Mouse (Mus musculus) midbrain, embryonic 11.5 days (tissue): ENCODE data around the gene Gls2. TPM values are rescaled to one million over a fixed set of nuclear protein-coding genes. Genes with fewer than 3 reads are reported as not detected.
A peak's percentile ranks its signal among the peaks of the same experiment; 100 is the strongest.
"Not testable (repeated sequence)": the region's sequence is repeated elsewhere in the genome, so short reads cannot be mapped to it uniquely, and the experiment has no call there.

ENCODE experiments used
- ATAC-seq: fragments of 200-750 bp; cut with Nextera tagmentation; 2 replicates; pipeline ENCODE4 v1.8.0; 2017; ENCODE audit warnings: moderate TSS enrichment, moderate library complexity; ENCODE audit not compliant: low FRiP score
- DNase-seq: peaks from one replicate; pipeline ENCODE4 v3.0.0; 2015; ENCODE audit warnings: low spot score; ENCODE audit errors: missing footprints
- H3K27ac ChIP-seq: fragments of 300-500 bp; sonication (generic); 2 replicates; pipeline ENCODE4 v1.5.1; 2014; ENCODE audit warnings: low read depth, low read length
- H3K27me3 ChIP-seq: fragments of 300-500 bp; sonication (generic); 2 replicates; pipeline ENCODE4 v1.6.1; 2014; ENCODE audit warnings: mild to moderate bottlenecking, low read length, moderate library complexity, mixed read lengths; ENCODE audit not compliant: control insufficient read depth, insufficient read depth
- H3K36me3 ChIP-seq: fragments of 300-500 bp; sonication (generic); 2 replicates; pipeline ENCODE4 v1.6.1; 2014; ENCODE audit warnings: mild to moderate bottlenecking, low read length, moderate library complexity, mixed read lengths; ENCODE audit not compliant: control insufficient read depth, insufficient read depth
- H3K4me1 ChIP-seq: fragments of 300-500 bp; sonication (generic); 2 replicates; pipeline ENCODE4 v1.6.1; 2014; ENCODE audit warnings: low read length; ENCODE audit not compliant: control insufficient read depth, insufficient read depth
- H3K4me2 ChIP-seq: fragments of 300-500 bp; sonication (generic); 2 replicates; pipeline ENCODE4 v1.6.1; 2014; ENCODE audit warnings: mild to moderate bottlenecking, moderate library complexity
- H3K4me3 ChIP-seq: fragments of 300-500 bp; sonication (generic); 2 replicates; pipeline ENCODE4 v1.5.1; 2014; ENCODE audit warnings: low read depth, low read length
- H3K9ac ChIP-seq: fragments of 300-500 bp; sonication (generic); 2 replicates; pipeline ENCODE4 v1.6.1; 2014; ENCODE audit warnings: low read length
- H3K9me3 ChIP-seq: fragments of 300-500 bp; sonication (generic); 2 replicates; pipeline ENCODE4 v1.6.1; 2016; ENCODE audit warnings: low read length; ENCODE audit not compliant: control insufficient read depth
- WGBS: fragments of 180-500 bp; shearing (Covaris S2); extraction: QIAGEN DNeasy Blood & Tissue Kit; methylation state at CpG from one replicate; pipeline ENCODE4 v1.1.7; 2014; 5-methylcytosine and 5-hydroxymethylcytosine counted together
- polyA plus RNA-seq: library from polyadenylated mRNA; unstranded; fragments of >200 nt; fragmentation: Nextera tagmentation; extraction: Ambion mirVana; gene quantifications from 2 replicates; pipeline ENCODE4 v1.2.1, GENCODE M21; 2014

Gene Gls2
- polyA plus RNA-seq: 0.72 and 0.82 TPM in 2 replicates

DNA sequence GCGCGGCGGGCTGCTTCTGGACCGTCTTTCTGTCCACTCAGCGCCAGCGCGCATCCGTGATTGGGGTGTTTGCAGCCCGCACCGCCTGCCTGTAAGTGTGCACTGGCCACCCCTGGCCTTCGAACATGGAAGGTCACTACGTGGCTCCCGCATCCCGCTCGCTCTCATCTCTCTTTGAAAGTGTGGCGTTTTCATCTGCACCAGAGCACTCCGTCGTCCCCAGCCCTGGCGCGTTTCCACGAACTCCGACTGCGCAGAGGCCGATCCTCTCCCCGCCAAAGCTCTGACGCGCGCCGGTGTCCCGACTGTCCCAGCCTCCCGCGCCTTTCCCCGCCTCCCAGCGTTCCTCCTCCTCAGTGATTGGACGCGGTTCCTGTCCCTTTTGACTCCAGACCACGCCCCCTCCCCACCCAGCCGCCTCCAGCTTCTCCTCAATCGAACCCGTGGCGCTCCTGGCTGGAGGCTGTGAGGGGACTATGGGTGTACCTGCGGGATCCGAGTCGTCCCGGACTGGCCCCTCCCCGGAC, at the start of gene Gls2:
Gene Gls2 (plus strand): TSS at position 434 of the 527 bp plus-strand sequence.
- Histone ChIP-seq H3K4me3 (peak within 1 kb of the TSS; percentile 67), H3K9ac (peak within 1 kb of the TSS; percentile 67), H3K9me3 (no peaks in the 10 kb centered on the region), H3K27me3 (peaks cover 17% of the 10 kb centered on the region), H3K36me3 (no peaks in the 10 kb centered on the region), H3K4me1 (peaks cover 5% of the 10 kb centered on the region), H3K27ac (peak within 1 kb of the TSS; percentile 61), H3K4me2 (peak within 1 kb of the TSS; percentile 95)
- DNase-seq (peak; percentile 99), ATAC-seq (peak; percentile 98)
- WGBS: under 1% methylated on average over 46 of the region's 46 CpGs

DNA sequence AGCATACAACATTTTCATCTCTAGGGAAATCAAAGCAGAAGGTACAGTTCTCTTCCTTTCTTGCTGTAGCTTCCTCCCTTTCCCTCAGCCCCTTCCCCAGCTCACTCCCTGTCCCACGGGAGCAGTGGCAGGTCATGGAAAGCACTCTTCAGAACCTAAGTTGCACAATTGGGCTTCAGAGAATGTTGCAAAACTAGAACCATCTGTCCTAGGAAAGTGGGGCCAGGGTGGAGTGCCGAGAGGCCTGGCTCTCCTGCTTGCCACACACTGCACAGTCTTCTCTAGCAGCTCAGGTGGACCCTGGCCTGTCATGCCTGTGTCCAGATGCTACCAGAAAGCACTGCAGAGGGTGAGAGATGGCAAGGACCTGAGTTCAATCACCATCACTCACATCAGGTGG, 49.3 kb upstream of the Gls2 start:
- H3K36me3 ChIP-seq: peaks cover 3% of the 10 kb centered on the region; the same call in 1 of the 2 replicates

DNA sequence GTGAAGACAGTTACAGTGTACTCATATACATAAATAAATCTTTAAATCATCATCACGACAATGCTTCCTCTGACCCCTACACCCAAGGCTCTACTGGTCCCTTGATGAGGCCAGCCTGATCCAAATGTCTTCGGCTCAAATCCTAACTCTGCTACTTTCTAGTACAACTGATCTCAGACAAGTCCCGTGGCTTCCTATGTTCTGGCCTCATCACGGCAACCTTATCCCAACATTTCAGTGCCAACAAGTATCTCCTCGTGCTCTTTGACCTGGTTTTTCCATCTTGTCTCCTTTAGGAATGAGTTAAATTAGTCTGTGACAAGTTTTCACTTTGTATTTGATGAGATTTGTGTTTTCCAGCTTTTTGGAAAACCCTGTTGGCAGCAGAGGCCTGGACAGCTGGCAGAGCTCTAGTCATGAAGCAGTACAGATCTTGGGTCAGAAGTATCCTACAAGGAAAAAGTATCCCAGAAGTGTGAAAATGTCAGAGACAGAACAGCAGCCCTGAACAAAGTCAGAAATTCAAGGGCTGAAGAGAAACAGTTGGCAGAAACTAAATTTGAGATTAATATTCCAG, 45.4 kb upstream of the Gls2 start:
- ATAC-seq: no peak
- 90% methylated on average over 5 of the region's 5 CpGs for WGBS
- no peak for DNase-seq
- no peak overlapping the region for H3K27ac ChIP-seq
- H3K9me3 ChIP-seq: no peaks in the 10 kb centered on the region
- H3K4me2 ChIP-seq: no peak overlapping the region
- H3K4me1 ChIP-seq: 0 out of 2 replicates have a peak, but pooled peaks cover 5% of the 10 kb centered on the region
- H3K9ac ChIP-seq: no peak overlapping the region
- no peak overlapping the region for H3K4me3 ChIP-seq
- H3K36me3 ChIP-seq: peaks cover 2% of the 10 kb centered on the region; the same call in 1 of the 2 replicates
- H3K27me3 ChIP-seq: no peaks in the 10 kb centered on the region

More for the DNA sequence above, 49.3 kb upstream of the Gls2 start:
- H3K4me1 ChIP-seq: 0 out of 2 replicates have a peak, but pooled peaks cover 5% of the 10 kb centered on the region
- DNase-seq (no peak), ATAC-seq (no peak)
- no peak overlapping the region for H3K4me3 ChIP-seq
- WGBS: 81% methylated on average over 2 of the region's 2 CpGs
- H3K27me3 ChIP-seq: no peaks in the 10 kb centered on the region
- H3K9me3 ChIP-seq: no peaks in the 10 kb centered on the region
- no peak overlapping the region for H3K4me2 ChIP-seq
- no peak overlapping the region for H3K9ac ChIP-seq
- no peak overlapping the region for H3K27ac ChIP-seq

DNA sequence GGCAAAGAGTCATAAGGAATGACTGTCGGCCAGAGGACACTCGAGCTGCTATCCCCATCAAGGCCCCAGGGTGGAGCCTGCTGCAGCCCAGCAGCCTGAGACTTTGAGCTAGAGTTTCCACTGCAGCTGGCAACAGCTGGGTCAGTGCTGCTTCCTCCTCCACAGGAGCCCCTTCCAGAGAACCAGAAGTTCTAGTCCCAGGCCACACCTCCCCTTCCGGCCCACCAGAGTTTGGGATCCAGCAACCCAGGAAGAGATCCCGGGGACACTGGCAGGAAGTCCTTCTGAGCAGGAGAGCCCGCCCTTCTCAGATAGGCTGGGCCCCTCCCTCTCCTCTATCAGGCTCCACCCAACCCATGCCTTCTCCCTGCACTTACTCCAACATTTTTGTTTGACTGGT, 44.7 kb upstream of the Gls2 start:
- WGBS: 6% methylated on average over 5 of the region's 5 CpGs
- H3K27ac ChIP-seq: no peak overlapping the region
- peak; percentile 83 for ATAC-seq
- H3K9me3 ChIP-seq: no peaks in the 10 kb centered on the region
- peak overlapping the region; percentile 22 for H3K4me2 ChIP-seq
- peak; percentile 90 for DNase-seq
- H3K4me1 ChIP-seq: 0 out of 2 replicates have a peak, but pooled peaks cover 5% of the 10 kb centered on the region
- H3K27me3 ChIP-seq: no peaks in the 10 kb centered on the region
- no peak overlapping the region for H3K4me3 ChIP-seq
- H3K9ac ChIP-seq: peak overlapping the region; percentile 7; the same call in 1 of the 2 replicates
- H3K36me3 ChIP-seq: peaks cover 2% of the 10 kb centered on the region; the same call in 1 of the 2 replicates

DNA sequence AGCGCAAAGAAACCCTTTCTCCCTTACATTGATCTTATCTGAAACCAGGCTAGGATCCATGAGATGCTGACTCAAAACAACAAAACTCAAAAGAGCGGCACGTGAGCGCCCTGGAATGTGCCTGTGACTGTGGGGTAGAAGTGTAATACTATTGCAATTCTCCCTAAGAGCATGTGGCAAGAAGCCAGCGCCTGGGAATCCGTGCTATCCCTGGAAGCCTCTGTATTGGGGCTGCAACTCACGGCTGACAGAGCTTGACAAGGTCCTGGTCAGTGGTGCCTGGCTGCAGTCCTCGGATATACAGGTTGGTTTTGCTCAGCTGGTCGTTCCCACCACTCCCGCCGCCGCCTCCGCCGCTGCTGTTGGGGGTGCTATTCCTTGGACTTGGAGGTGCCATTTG, 43.3 kb upstream of the Gls2 start:
- no peak overlapping the region for H3K4me3 ChIP-seq
- no peaks in the 10 kb centered on the region for H3K27me3 ChIP-seq

DNA sequence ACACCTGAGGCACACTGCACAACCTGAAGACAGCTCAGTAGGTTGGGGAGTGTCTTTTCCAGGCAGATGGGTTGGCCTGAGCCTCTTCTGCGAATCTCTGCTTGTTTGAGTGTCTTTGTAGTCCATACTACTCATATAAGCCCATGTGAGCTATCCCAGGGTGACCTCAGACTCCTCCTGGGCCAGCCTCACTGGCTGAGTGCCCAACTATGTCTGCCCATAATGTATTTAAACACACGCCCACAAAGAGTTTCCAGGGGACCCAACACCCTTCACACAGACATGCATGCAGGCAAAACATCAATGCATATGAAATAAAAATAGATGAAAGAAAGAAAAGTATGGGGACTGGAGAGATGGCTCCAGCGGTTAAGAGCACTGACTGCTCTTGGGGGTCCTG, 40.3 kb upstream of the Gls2 start:
- Histone ChIP-seq H3K27me3 (no peaks in the 10 kb centered on the region), H3K4me2 (no peak overlapping the region), H3K9ac (no peak overlapping the region), H3K27ac (no peak overlapping the region), H3K4me3 (no peak overlapping the region), H3K4me1 (0 out of 2 replicates have a peak, but pooled peaks cover 5% of the 10 kb centered on the region), H3K36me3 (peaks cover 2% of the 10 kb centered on the region; the same call in 1 of the 2 replicates), H3K9me3 (no peaks in the 10 kb centered on the region)
- WGBS: 90% methylated on average over 3 of the region's 3 CpGs
- DNase-seq (no peak), ATAC-seq (no peak)

More for the DNA sequence above, 43.3 kb upstream of the Gls2 start:
- Histone ChIP-seq H3K36me3 (peaks cover 2% of the 10 kb centered on the region; the same call in 1 of the 2 replicates), H3K9me3 (no peaks in the 10 kb centered on the region), H3K4me1 (0 out of 2 replicates have a peak, but pooled peaks cover 5% of the 10 kb centered on the region), H3K4me2 (no peak overlapping the region), H3K9ac (no peak overlapping the region), H3K27ac (no peak overlapping the region)
- DNase-seq: no peak
- 88% methylated on average over 14 of the region's 14 CpGs for WGBS
- no peak for ATAC-seq

DNA sequence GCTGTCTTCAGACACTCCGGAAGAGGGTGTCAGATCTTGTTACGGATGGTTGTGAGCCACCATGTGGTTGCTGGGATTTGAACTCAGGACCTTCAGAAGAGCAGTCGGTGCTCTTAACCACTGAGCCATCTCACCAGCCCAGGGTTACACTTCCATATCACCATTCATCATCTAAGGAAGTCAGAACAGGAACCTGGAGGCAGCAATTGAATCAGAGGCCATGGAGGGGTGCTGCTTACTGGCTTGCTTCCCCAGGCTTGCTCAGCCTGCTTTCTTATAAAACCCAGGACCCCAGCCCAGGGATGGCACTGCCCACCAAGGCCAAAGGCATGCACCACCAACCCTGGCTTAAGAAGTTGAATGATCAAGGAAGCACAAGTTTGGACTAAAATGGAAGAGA, 28.5 kb upstream of the Gls2 start:
- not testable (repeated sequence) for H3K9me3 ChIP-seq, H3K27ac ChIP-seq, ATAC-seq, H3K4me2 ChIP-seq, H3K9ac ChIP-seq, H3K4me3 ChIP-seq, H3K27me3 ChIP-seq, DNase-seq, H3K36me3 ChIP-seq, H3K4me1 ChIP-seq
- 85% methylated on average over 1 of the region's 3 CpGs for WGBS

DNA sequence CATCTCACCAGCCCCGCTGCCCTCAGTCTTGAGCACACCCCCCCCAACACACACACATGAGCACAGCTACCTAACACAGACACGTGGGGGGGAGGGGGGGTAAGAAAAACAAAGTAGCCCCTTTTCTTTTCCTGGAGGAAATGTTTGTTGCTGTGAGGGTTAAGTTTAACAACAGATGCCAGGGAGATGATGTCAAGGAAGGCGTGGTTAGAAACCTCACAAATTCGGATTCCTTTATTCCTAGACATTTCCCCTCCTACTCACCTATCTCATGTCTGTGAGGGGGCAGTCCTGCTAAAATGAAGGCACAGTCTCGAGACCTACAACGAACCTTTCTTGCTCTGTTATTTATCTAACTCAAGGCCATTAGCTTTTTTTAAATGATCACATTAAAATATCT, 27.2 kb upstream of the Gls2 start:
- WGBS: 74% methylated on average over 6 of the region's 6 CpGs

DNA sequence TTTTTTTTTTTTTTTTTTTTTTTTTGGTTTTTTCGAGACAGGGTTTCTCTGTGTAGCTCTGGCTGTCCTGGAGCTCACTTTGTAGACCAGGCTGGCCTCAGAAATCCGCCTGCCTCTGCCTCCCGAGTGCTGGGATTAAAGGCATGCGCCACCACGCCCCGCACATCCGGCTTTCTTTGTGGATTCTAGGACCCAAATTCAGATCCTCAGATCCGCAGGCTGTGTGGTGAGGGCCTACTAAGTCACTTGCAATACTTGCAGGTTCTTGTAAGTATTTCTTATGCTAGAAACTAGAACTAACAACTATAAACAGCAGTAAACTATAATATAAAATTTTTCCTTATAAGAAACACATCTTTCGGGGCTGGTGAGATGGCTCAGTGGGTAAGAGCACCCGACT, 22.9 kb upstream of the Gls2 start:
- not testable (repeated sequence) for H3K27me3 ChIP-seq, H3K27ac ChIP-seq, DNase-seq, ATAC-seq, H3K4me2 ChIP-seq, H3K9ac ChIP-seq, H3K4me3 ChIP-seq, H3K4me1 ChIP-seq, H3K36me3 ChIP-seq, H3K9me3 ChIP-seq
- WGBS: 97% methylated on average over 9 of the region's 10 CpGs

More for the DNA sequence above, 27.2 kb upstream of the Gls2 start:
- no peaks in the 10 kb centered on the region for H3K36me3 ChIP-seq
- no peaks in the 10 kb centered on the region for H3K27me3 ChIP-seq
- no peak for ATAC-seq
- DNase-seq: no peak
- no peak overlapping the region for H3K4me2 ChIP-seq
- no peak overlapping the region for H3K4me3 ChIP-seq
- no peak overlapping the region for H3K9ac ChIP-seq
- H3K27ac ChIP-seq: no peak overlapping the region
- H3K4me1 ChIP-seq: no peaks in the 10 kb centered on the region
- H3K9me3 ChIP-seq: no peaks in the 10 kb centered on the region
